Mouse (Mus musculus): ENCODE measurements at regions not wholly inside any gene's neighbourhood (a gene's known extent, or its start where the extent isn't known, plus 50 kb on each side); places are given as distances from the start of the nearest gene placed in this dataset.

- TF ChIP-seq POLR2A (IDR thresholded peaks at IDR 0.05; ENCODE audit: borderline replicate concordance, extremely low read depth, low read depth, low read length) (no peak), CTCF (IDR thresholded peaks at IDR 0.05; ENCODE audit: insufficient read depth, low read length) (no peak)
Observed at GRCm38 (mm10) chr5:126703516-126704282, 537.9 kb upstream of the Tmem132c start.
